Mouse (Mus musculus): ENCODE measurements at regions not wholly inside any gene's neighbourhood (a gene's known extent, or its start where the extent isn't known, plus 50 kb on each side); places are given as distances from the start of the nearest gene placed in this dataset.

- Histone ChIP-seq H3K9ac (no peak overlapping the region), H3K4me3 (no peak overlapping the region), H3K27me3 (no peaks in the 10 kb centered on the region), H3K9me3 (no peaks in the 10 kb centered on the region), H3K4me1 (no peaks in the 10 kb centered on the region), H3K36me3 (no peaks in the 10 kb centered on the region), H3K27ac (no peak overlapping the region), H3K4me2 (no peak overlapping the region)
- 22% methylated on average over 2 of the region's 2 CpGs for WGBS
- no peak for ATAC-seq (ENCODE audit: borderline replicate concordance, extremely low read depth, low FRiP score, low TSS enrichment)
These were observed 324.8 kb upstream of the Sash1 start for GRCm38 (mm10) chr10:9210646-9211045.

GRCm38 (mm10) chr10:9204096-9204495 lies 318.2 kb upstream of the Sash1 start:
- no peaks in the 10 kb centered on the region for H3K9me3 ChIP-seq
- WGBS = 66% methylated on average over 8 of the region's 8 CpGs
- no peaks in the 10 kb centered on the region for H3K36me3 ChIP-seq
- H3K27me3 ChIP-seq = no peaks in the 10 kb centered on the region
- no peak overlapping the region for H3K9ac ChIP-seq
- no peak overlapping the region for H3K4me2 ChIP-seq
- no peaks in the 10 kb centered on the region for H3K4me1 ChIP-seq
- H3K27ac ChIP-seq = no peak overlapping the region
- H3K4me3 ChIP-seq = no peak overlapping the region
- ATAC-seq (ENCODE audit: borderline replicate concordance, extremely low read depth, low FRiP score, low TSS enrichment) = no peak

GRCm38 (mm10) chr10:9203323-9203722 lies 317.5 kb upstream of the Sash1 start:
- Histone ChIP-seq H3K9ac (no peak overlapping the region), H3K4me3 (no peak overlapping the region), H3K4me2 (no peak overlapping the region), H3K27ac (no peak overlapping the region), H3K9me3 (no peaks in the 10 kb centered on the region), H3K36me3 (no peaks in the 10 kb centered on the region), H3K27me3 (no peaks in the 10 kb centered on the region), H3K4me1 (no peaks in the 10 kb centered on the region)
- WGBS = 81% methylated on average over 6 of the region's 6 CpGs
- ATAC-seq (ENCODE audit: borderline replicate concordance, extremely low read depth, low FRiP score, low TSS enrichment) = no peak

- Histone ChIP-seq H3K4me2 (no peak overlapping the region), H3K36me3 (no peaks in the 10 kb centered on the region), H3K9ac (no peak overlapping the region), H3K27ac (no peak overlapping the region), H3K4me1 (no peaks in the 10 kb centered on the region), H3K9me3 (no peaks in the 10 kb centered on the region), H3K27me3 (no peaks in the 10 kb centered on the region), H3K4me3 (no peak overlapping the region)
- WGBS = 40% methylated on average over 1 of the region's 1 CpGs
- no peak for ATAC-seq (ENCODE audit: borderline replicate concordance, extremely low read depth, low FRiP score, low TSS enrichment)
These were observed 317.1 kb upstream of the Sash1 start for GRCm38 (mm10) chr10:9202922-9203321.

- 57% methylated on average over 3 of the region's 3 CpGs for WGBS
- no peaks in the 10 kb centered on the region for H3K9me3 ChIP-seq
These were observed 289.1 kb upstream of the Sash1 start for GRCm38 (mm10) chr10:9174997-9175396.

GRCm38 (mm10) chr10:9173509-9173908 lies 287.6 kb upstream of the Sash1 start:
- no peaks in the 10 kb centered on the region for H3K36me3 ChIP-seq
- H3K4me1 ChIP-seq = no peaks in the 10 kb centered on the region
- no peak overlapping the region for H3K4me3 ChIP-seq
- no peaks in the 10 kb centered on the region for H3K9me3 ChIP-seq
- no peak overlapping the region for H3K4me2 ChIP-seq
- ATAC-seq (ENCODE audit: borderline replicate concordance, extremely low read depth, low FRiP score, low TSS enrichment) = no peak
- H3K27ac ChIP-seq = no peak overlapping the region
- WGBS = 94% methylated on average over 2 of the region's 2 CpGs
- H3K27me3 ChIP-seq = no peaks in the 10 kb centered on the region
- no peak overlapping the region for H3K9ac ChIP-seq

More at GRCm38 (mm10) chr10:9174997-9175396, 289.1 kb upstream of the Sash1 start:
- Histone ChIP-seq H3K27ac (no peak overlapping the region), H3K36me3 (no peaks in the 10 kb centered on the region), H3K4me2 (no peak overlapping the region), H3K4me3 (no peak overlapping the region), H3K4me1 (no peaks in the 10 kb centered on the region), H3K27me3 (no peaks in the 10 kb centered on the region), H3K9ac (no peak overlapping the region)
- no peak for ATAC-seq (ENCODE audit: borderline replicate concordance, extremely low read depth, low FRiP score, low TSS enrichment)

GRCm38 (mm10) chr10:9168725-9169124 lies 282.9 kb upstream of the Sash1 start:
- Histone ChIP-seq H3K4me3 (no peak overlapping the region), H3K4me1 (no peaks in the 10 kb centered on the region), H3K27me3 (no peaks in the 10 kb centered on the region), H3K36me3 (no peaks in the 10 kb centered on the region), H3K9ac (no peak overlapping the region), H3K4me2 (no peak overlapping the region), H3K9me3 (no peaks in the 10 kb centered on the region), H3K27ac (no peak overlapping the region)
- WGBS = 73% methylated on average over 7 of the region's 7 CpGs
- no peak for ATAC-seq (ENCODE audit: borderline replicate concordance, extremely low read depth, low FRiP score, low TSS enrichment)

GRCm38 (mm10) chr10:9166017-9166416 lies 280.1 kb upstream of the Sash1 start:
- 74% methylated on average over 12 of the region's 12 CpGs for WGBS
- Histone ChIP-seq H3K36me3 (no peaks in the 10 kb centered on the region), H3K4me3 (no peak overlapping the region), H3K9ac (no peak overlapping the region), H3K4me2 (no peak overlapping the region), H3K4me1 (no peaks in the 10 kb centered on the region), H3K9me3 (no peaks in the 10 kb centered on the region), H3K27ac (no peak overlapping the region), H3K27me3 (no peaks in the 10 kb centered on the region)
- ATAC-seq (ENCODE audit: borderline replicate concordance, extremely low read depth, low FRiP score, low TSS enrichment) = no peak

- Histone ChIP-seq H3K4me3 (no peak overlapping the region), H3K4me1 (no peaks in the 10 kb centered on the region), H3K36me3 (no peaks in the 10 kb centered on the region), H3K9ac (no peak overlapping the region), H3K9me3 (no peaks in the 10 kb centered on the region), H3K27me3 (no peaks in the 10 kb centered on the region), H3K27ac (no peak overlapping the region), H3K4me2 (no peak overlapping the region)
- ATAC-seq (ENCODE audit: borderline replicate concordance, extremely low read depth, low FRiP score, low TSS enrichment) = no peak
- 84% methylated on average over 12 of the region's 12 CpGs for WGBS
These were observed 279.7 kb upstream of the Sash1 start for GRCm38 (mm10) chr10:9165598-9165997.

- Histone ChIP-seq H3K9ac (no peak overlapping the region), H3K4me1 (no peaks in the 10 kb centered on the region), H3K9me3 (no peaks in the 10 kb centered on the region), H3K4me2 (no peak overlapping the region), H3K27me3 (no peaks in the 10 kb centered on the region), H3K4me3 (no peak overlapping the region), H3K27ac (no peak overlapping the region), H3K36me3 (no peaks in the 10 kb centered on the region)
- 81% methylated on average over 7 of the region's 7 CpGs for WGBS
- no peak for ATAC-seq (ENCODE audit: borderline replicate concordance, extremely low read depth, low FRiP score, low TSS enrichment)
These were observed 278.5 kb upstream of the Sash1 start for GRCm38 (mm10) chr10:9164333-9164732.

GRCm38 (mm10) chr10:9161597-9161996 lies 275.7 kb upstream of the Sash1 start:
- no peak overlapping the region for H3K27ac ChIP-seq
- WGBS = 95% methylated on average over 7 of the region's 7 CpGs
- H3K9me3 ChIP-seq = no peaks in the 10 kb centered on the region
- no peak overlapping the region for H3K9ac ChIP-seq
- H3K4me1 ChIP-seq = no peaks in the 10 kb centered on the region
- H3K36me3 ChIP-seq = no peaks in the 10 kb centered on the region
- no peaks in the 10 kb centered on the region for H3K27me3 ChIP-seq
- no peak overlapping the region for H3K4me3 ChIP-seq
- ATAC-seq (ENCODE audit: borderline replicate concordance, extremely low read depth, low FRiP score, low TSS enrichment) = no peak
- H3K4me2 ChIP-seq = no peak overlapping the region

GRCm38 (mm10) chr10:9157299-9158215 lies 271.7 kb upstream of the Sash1 start:
- Histone ChIP-seq H3K4me3 (no peak overlapping the region), H3K27me3 (no peaks in the 10 kb centered on the region), H3K36me3 (no peaks in the 10 kb centered on the region), H3K4me1 (no peaks in the 10 kb centered on the region), H3K9me3 (no peaks in the 10 kb centered on the region), H3K4me2 (no peak overlapping the region), H3K9ac (no peak overlapping the region), H3K27ac (no peak overlapping the region)
- no peak for ATAC-seq (ENCODE audit: borderline replicate concordance, extremely low read depth, low FRiP score, low TSS enrichment)
- 56% methylated on average over 10 of the region's 10 CpGs for WGBS
